Mouse (Mus musculus) liver, embryonic 16.5 days (tissue): ENCODE measurements at regions not wholly inside any gene's neighbourhood (a gene's known extent, or its start where the extent isn't known, plus 50 kb on each side); places are given as distances from the start of the nearest gene placed in this dataset.
A peak's percentile ranks its signal among the peaks of the same experiment; 100 is the strongest.

Experiments
- ATAC-seq: fragments of 200-750 bp; cut with Nextera tagmentation; 2 replicates; pipeline ENCODE4 v1.8.0; 2017; ENCODE audit warnings: low read depth, mild to moderate bottlenecking, moderate number of reproducible peaks, moderate library complexity
- H3K27ac ChIP-seq: fragments of 300-500 bp; sonication (generic); 2 replicates; pipeline ENCODE4 v1.5.1; 2014; ENCODE audit warnings: mild to moderate bottlenecking, low read length
- H3K27me3 ChIP-seq: fragments of 300-500 bp; sonication (generic); 2 replicates; pipeline ENCODE4 v1.6.1; 2014; ENCODE audit warnings: low read depth, low read length, mixed read lengths; ENCODE audit not compliant: control insufficient read depth, insufficient read depth
- H3K36me3 ChIP-seq: fragments of 300-500 bp; sonication (generic); 2 replicates; pipeline ENCODE4 v1.6.1; 2014; ENCODE audit warnings: mild to moderate bottlenecking; ENCODE audit not compliant: control insufficient read depth, insufficient read depth
- H3K4me1 ChIP-seq: fragments of 300-500 bp; sonication (generic); 2 replicates; pipeline ENCODE4 v1.6.1; 2014; ENCODE audit warnings: low read depth, low read length, mixed read lengths; ENCODE audit not compliant: control insufficient read depth
- H3K4me2 ChIP-seq: fragments of 300-500 bp; sonication (generic); 2 replicates; pipeline ENCODE4 v1.6.1; 2014; ENCODE audit warnings: low read depth, low read length, mixed read lengths
- H3K4me3 ChIP-seq: fragments of 300-500 bp; sonication (generic); 2 replicates; pipeline ENCODE4 v1.5.1; 2014; ENCODE audit warnings: low read depth, mild to moderate bottlenecking, low read length
- H3K9ac ChIP-seq: fragments of 300-500 bp; sonication (generic); 2 replicates; pipeline ENCODE4 v1.6.1; 2014; ENCODE audit warnings: low read depth, low read length
- H3K9me3 ChIP-seq: fragments of 300-500 bp; sonication (generic); replicated peaks from 2 replicates; pipeline ENCODE4 v1.6.1; 2016; ENCODE audit warnings: low read length; ENCODE audit not compliant: control insufficient read depth
- WGBS: fragments of 180-500 bp; shearing (Covaris S2); extraction: QIAGEN DNeasy Blood & Tissue Kit; methylation state at CpG from one replicate; pipeline ENCODE4 v1.1.7; 2014; ENCODE audit not compliant: insufficient replicate concordance; 5-methylcytosine and 5-hydroxymethylcytosine counted together

GRCm38 (mm10) chr16:30869136-30869909 is 211.9 kb downstream of the Xxylt1 start:
- Histone ChIP-seq H3K4me1 (no peaks in the 10 kb centered on the region; the same call in 1 of the 2 replicates), H3K4me3 (no peak overlapping the region), H3K36me3 (no peaks in the 10 kb centered on the region), H3K9me3 (no peaks in the 10 kb centered on the region), H3K27ac (no peak overlapping the region), H3K27me3 (no peaks in the 10 kb centered on the region), H3K9ac (no peak overlapping the region), H3K4me2 (no peak overlapping the region)
- 65% methylated on average over 7 of the region's 7 CpGs for WGBS
- ATAC-seq, result peak; percentile 30; the same call in 1 of the 2 replicates

- 35% methylated on average over 14 of the region's 14 CpGs for WGBS
- no peak overlapping the region for H3K27ac ChIP-seq
- no peak overlapping the region for H3K4me2 ChIP-seq
These were observed 211.1 kb downstream of the Xxylt1 start for GRCm38 (mm10) chr16:30870110-30870509.

GRCm38 (mm10) chr16:30870676-30871075 is 210.6 kb downstream of the Xxylt1 start:
- Histone ChIP-seq H3K27me3 (no peaks in the 10 kb centered on the region), H3K27ac (0 out of 2 replicates have a peak overlapping the region, but pooled peaks have one; percentile 7)
- WGBS, result 30% methylated on average over 2 of the region's 2 CpGs

More at GRCm38 (mm10) chr16:30870110-30870509, 211.1 kb downstream of the Xxylt1 start:
- H3K9ac ChIP-seq, result no peak overlapping the region
- H3K9me3 ChIP-seq, result no peaks in the 10 kb centered on the region
- no peak overlapping the region for H3K4me3 ChIP-seq
- ATAC-seq, result no peak
- H3K27me3 ChIP-seq, result no peaks in the 10 kb centered on the region
- no peaks in the 10 kb centered on the region; the same call in 1 of the 2 replicates for H3K4me1 ChIP-seq
- H3K36me3 ChIP-seq, result no peaks in the 10 kb centered on the region

GRCm38 (mm10) chr16:30872147-30872546 is 209.1 kb downstream of the Xxylt1 start:
- ATAC-seq, result no peak
- Histone ChIP-seq H3K4me1 (no peaks in the 10 kb centered on the region; the same call in 1 of the 2 replicates), H3K36me3 (no peaks in the 10 kb centered on the region), H3K4me2 (no peak overlapping the region), H3K9ac (no peak overlapping the region), H3K27ac (no peak overlapping the region), H3K27me3 (no peaks in the 10 kb centered on the region), H3K9me3 (no peaks in the 10 kb centered on the region), H3K4me3 (no peak overlapping the region)
- 61% methylated on average over 5 of the region's 5 CpGs for WGBS

More at GRCm38 (mm10) chr16:30870676-30871075, 210.6 kb downstream of the Xxylt1 start:
- no peak overlapping the region for H3K4me3 ChIP-seq
- no peaks in the 10 kb centered on the region for H3K36me3 ChIP-seq
- H3K4me1 ChIP-seq, result no peaks in the 10 kb centered on the region; the same call in 1 of the 2 replicates
- no peaks in the 10 kb centered on the region for H3K9me3 ChIP-seq
- H3K9ac ChIP-seq, result no peak overlapping the region
- ATAC-seq, result no peak
- H3K4me2 ChIP-seq, result no peak overlapping the region

GRCm38 (mm10) chr16:30873493-30874211 is 207.6 kb downstream of the Xxylt1 start:
- Histone ChIP-seq H3K9me3 (no peaks in the 10 kb centered on the region), H3K4me1 (no peaks in the 10 kb centered on the region; the same call in 1 of the 2 replicates), H3K27ac (no peak overlapping the region), H3K27me3 (no peaks in the 10 kb centered on the region), H3K4me2 (no peak overlapping the region), H3K4me3 (no peak overlapping the region), H3K36me3 (no peaks in the 10 kb centered on the region), H3K9ac (no peak overlapping the region)
- 36% methylated on average over 26 of the region's 26 CpGs for WGBS
- no peak for ATAC-seq

GRCm38 (mm10) chr16:30875235-30875829 is 205.9 kb downstream of the Xxylt1 start:
- ATAC-seq, result no peak
- no peaks in the 10 kb centered on the region for H3K9me3 ChIP-seq
- no peak overlapping the region for H3K4me2 ChIP-seq
- no peaks in the 10 kb centered on the region for H3K36me3 ChIP-seq
- 60% methylated on average over 7 of the region's 7 CpGs for WGBS
- no peak overlapping the region for H3K9ac ChIP-seq
- no peak overlapping the region for H3K27ac ChIP-seq
- no peaks in the 10 kb centered on the region; the same call in 1 of the 2 replicates for H3K4me1 ChIP-seq
- no peaks in the 10 kb centered on the region for H3K27me3 ChIP-seq
- H3K4me3 ChIP-seq, result no peak overlapping the region

- Histone ChIP-seq H3K27me3 (no peaks in the 10 kb centered on the region), H3K27ac (no peak overlapping the region), H3K9me3 (no peaks in the 10 kb centered on the region), H3K4me1 (no peaks in the 10 kb centered on the region; the same call in 1 of the 2 replicates), H3K4me3 (no peak overlapping the region), H3K36me3 (no peaks in the 10 kb centered on the region), H3K9ac (no peak overlapping the region), H3K4me2 (no peak overlapping the region)
- ATAC-seq, result no peak
- 61% methylated on average over 1 of the region's 1 CpGs for WGBS
These were observed 202.4 kb downstream of the Xxylt1 start for GRCm38 (mm10) chr16:30878821-30879220.

GRCm38 (mm10) chr16:30879878-30880277 is 201.4 kb downstream of the Xxylt1 start:
- Histone ChIP-seq H3K9me3 (no peaks in the 10 kb centered on the region), H3K4me1 (no peaks in the 10 kb centered on the region), H3K9ac (no peak overlapping the region), H3K4me3 (no peak overlapping the region), H3K27me3 (no peaks in the 10 kb centered on the region), H3K4me2 (no peak overlapping the region), H3K27ac (no peak overlapping the region), H3K36me3 (no peaks in the 10 kb centered on the region)
- 68% methylated on average over 1 of the region's 1 CpGs for WGBS
- ATAC-seq, result no peak
